Mouse (Mus musculus) heart, postnatal 0 days (tissue): Measurements from ENCODE around the gene Dusp8.

Source experiments
- CTCF ChIP-seq: IDR thresholded peaks from 2 replicates; pipeline ENCODE4 v1.5.1; 2016; ENCODE audit warnings: antibody characterized with exemption, control low read depth, low read depth
- EP300 ChIP-seq: IDR thresholded peaks from 2 replicates; pipeline ENCODE4 v1.6.1; 2016; ENCODE audit warnings: antibody characterized with exemption, low read depth

- TF ChIP-seq CTCF (no peak; the same call in 1 of the 2 replicates), EP300 (no peak)
Observed at GRCm38 (mm10) chr7:142128843-142129242, 33.2 kb upstream of the Dusp8 start.
